Mouse (Mus musculus) liver, embryonic 14.5 days (tissue): ENCODE data around the gene Fam163b.

Experiments used
- CTCF ChIP-seq: IDR thresholded peaks from 2 replicates; pipeline ENCODE4 v1.5.1; 2016; ENCODE audit warnings: antibody characterized with exemption, low read depth, control low read depth
- EP300 ChIP-seq: IDR thresholded peaks from 2 replicates; pipeline ENCODE4 v1.6.1; 2016; ENCODE audit warnings: antibody characterized with exemption, low read depth

DNA sequence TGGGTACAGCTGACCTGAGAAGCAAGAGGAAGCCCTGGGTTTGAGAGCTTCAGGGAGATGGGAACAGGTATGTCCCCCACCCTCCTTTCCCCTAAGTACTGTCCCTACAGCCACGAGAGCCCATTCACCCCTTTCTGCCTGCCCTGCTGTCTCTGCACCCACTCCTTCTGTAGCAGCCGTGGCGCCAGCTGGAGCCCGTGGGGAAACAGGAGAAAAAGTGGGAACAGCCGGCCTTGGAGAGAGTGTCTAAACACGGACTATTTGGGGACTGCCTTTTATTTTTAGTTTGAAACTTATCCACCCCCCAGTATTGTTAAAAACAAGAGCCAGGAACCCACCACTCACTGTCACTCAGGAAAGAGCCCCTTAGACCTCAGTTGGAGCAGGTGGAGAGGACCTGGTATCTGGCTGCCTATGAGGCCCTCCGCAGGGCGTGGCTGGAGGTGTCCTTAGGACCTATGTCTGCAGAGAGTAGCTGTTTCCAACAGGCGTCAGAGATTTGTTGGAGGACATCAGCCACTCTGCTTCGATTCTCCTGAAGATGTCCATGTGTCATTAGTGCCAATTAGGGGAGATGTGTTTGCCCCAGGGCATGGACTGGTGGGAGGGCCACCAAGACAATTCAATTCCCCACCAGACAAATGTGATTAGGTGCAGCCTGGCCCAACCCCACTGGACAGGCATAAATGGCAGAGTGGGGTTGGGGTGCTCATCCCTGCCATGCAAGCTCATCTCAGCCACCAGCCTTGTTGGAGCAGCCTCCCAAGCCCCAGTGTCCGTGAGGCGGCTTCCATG, 22.7 kb upstream of the Fam163b start, which contains the start of gene Dbh:
- TF ChIP-seq CTCF, result no peak
- TF ChIP-seq EP300, result no peak
